Mouse (Mus musculus): ENCODE measurements around the gene Tmub1. TPM values are rescaled to one million over a fixed set of nuclear protein-coding genes. Genes with fewer than 3 reads are reported as not detected.

The Tmub1 gene
- polyA plus RNA-seq (2017; shearing (Covaris generic)), result 10 to 100 TPM; 50.9 to 68.9 (median 59.0) TPM

GRCm38 (mm10) chr5:24447624-24448298, at the start of gene Tmub1:
Tmub1 (minus strand) TSS chr5:24447854.
- ATAC-seq, result peak; percentile 68

GRCm38 (mm10) chr5:24496756-24497155, 49.1 kb upstream of the Tmub1 start:
- no peak for ATAC-seq

DNA sequence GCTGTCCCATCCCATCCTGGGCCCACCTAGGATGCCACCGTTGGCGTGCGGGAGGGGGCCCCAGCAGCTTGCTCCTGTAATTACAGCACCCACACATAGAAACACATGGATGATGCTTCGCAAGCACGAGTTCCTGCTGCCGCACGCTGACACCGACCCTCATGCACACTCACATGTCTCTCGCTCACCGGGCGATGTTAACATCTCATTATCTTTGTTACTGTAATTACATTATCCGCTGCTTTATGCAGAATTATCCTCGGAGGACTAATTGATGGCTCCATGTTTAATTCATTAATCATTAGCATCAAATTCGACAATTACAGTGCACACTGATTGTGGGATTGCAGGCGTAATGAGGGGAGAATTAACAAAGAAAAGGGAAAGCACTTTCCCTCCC, 47.4 kb upstream of the Tmub1 start:
- ATAC-seq, result no peak

- no peak for ATAC-seq
Observed at GRCm38 (mm10) chr5:24492546-24493285, 45.1 kb upstream of the Tmub1 start.

GRCm38 (mm10) chr5:24490413-24490920, 42.8 kb upstream of the Tmub1 start:
- no peak for ATAC-seq

DNA sequence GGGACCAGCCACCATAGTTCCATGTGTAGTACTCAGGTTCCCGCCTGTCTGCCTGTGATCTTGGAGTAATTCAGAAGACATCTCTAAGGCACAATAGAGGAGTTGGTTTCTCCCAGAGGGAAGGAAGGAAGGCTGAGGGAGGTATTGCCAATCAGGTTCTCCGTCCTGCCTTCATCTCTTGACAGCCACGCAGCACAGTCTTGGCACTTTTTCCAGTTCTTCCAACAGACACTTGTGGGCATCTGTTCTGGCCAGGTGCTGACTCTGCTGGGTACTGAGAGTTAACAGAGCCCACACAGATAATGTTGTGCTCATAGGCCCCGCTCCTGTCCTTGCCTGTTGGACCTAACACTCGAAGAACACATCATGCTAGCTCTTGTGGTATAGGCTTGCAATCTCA, 39.1 kb upstream of the Tmub1 start:
- no peak for ATAC-seq

DNA sequence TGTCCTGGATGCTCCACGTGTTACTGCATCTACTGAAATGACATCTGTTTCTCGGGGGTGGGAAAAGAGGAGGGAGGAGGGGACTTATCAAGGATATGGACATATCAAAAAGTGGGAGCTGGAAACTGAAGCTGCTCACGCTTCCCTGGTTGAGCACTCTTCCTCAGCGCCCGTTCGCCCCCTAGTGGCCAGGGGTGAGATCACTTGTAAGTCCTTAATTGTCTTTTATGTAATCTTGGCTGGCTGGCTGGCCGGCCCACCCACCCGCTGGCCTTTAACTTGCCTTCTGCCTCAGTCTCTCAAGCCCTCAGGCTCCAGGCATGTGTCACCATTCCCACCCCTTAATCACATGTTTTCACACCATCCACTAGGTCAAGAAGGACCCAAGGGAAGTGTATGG, 38.4 kb upstream of the Tmub1 start:
- ATAC-seq, result peak; percentile 57

GRCm38 (mm10) chr5:24484963-24485362, 37.3 kb upstream of the Tmub1 start:
- no peak for ATAC-seq

DNA sequence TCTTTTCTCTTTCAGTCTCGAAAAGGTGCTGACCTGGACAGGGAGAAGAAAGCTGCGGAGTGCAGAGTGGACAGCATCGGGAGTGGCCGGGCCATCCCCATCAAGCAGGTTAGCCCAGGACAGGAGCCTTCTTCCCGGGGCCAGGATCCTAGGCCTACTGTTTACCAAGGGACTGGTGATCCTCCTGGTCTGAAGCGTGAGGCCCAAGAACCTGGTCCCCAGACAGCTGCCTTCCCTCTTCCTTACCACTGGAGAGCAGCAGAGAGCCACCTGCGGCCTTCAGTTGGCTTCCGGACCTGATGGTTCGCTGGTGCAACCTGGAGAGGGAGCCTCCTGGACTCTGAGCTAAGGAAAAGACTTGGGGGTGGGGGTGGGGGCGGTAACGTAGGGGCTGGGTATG, 35.7 kb upstream of the Tmub1 start:
- ATAC-seq, result peak; percentile 75

GRCm38 (mm10) chr5:24482247-24483079, 34.8 kb upstream of the Tmub1 start:
- ATAC-seq, result no peak

DNA sequence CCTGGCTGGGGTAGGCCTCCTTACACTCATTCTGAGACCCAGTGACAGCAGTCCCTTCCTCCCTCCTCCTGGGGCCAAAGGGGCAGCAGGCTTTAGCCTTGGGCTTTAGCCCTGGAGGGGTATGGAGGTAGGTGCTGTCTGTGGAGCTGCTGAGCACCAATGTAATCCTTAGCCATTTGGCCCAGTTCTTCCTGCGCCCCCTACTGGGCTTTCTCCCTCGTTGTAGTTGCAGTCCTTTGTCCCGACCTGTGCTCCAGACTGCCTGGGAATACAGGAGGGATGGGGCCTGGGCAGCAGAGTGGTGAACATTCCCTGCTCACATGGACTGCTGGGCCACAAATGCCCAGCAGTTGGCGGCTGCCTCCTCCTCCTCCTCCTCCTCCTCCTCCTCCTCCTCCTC, 34.0 kb upstream of the Tmub1 start:
- ATAC-seq, result no peak

- no peak for ATAC-seq
Observed at GRCm38 (mm10) chr5:24477909-24478308, 30.3 kb upstream of the Tmub1 start.

- ATAC-seq, result no peak
Observed at GRCm38 (mm10) chr5:24475476-24476241, 28.0 kb upstream of the Tmub1 start.

DNA sequence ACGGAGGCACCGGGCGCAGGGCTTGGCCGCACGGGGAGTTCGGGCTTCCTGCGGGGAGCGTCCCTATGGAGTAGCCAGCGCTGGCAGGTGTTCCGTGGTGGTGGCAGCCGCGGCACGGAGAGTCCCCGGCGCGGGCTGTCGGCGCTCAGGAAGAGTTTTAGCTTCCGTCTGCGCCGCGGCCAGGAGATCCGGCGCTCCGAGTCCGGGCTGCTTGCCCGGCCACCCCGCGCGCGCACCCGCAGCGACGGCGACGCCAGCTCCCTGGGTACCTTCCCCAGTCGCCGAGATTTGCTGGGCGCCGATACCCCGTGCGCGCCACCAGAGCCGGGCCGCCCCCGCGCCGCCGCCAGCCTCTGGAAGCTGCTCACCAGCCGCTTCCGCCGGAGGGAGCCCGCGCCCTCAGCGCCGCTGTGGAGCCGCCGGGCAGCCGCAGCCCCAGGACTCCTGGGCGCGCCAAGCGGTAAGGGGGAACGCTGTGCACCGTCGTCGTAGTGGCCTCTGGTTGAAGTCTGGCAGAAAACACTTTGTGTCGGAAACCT, 27.1 kb upstream of the Tmub1 start:
- ATAC-seq, result peak; percentile 67

DNA sequence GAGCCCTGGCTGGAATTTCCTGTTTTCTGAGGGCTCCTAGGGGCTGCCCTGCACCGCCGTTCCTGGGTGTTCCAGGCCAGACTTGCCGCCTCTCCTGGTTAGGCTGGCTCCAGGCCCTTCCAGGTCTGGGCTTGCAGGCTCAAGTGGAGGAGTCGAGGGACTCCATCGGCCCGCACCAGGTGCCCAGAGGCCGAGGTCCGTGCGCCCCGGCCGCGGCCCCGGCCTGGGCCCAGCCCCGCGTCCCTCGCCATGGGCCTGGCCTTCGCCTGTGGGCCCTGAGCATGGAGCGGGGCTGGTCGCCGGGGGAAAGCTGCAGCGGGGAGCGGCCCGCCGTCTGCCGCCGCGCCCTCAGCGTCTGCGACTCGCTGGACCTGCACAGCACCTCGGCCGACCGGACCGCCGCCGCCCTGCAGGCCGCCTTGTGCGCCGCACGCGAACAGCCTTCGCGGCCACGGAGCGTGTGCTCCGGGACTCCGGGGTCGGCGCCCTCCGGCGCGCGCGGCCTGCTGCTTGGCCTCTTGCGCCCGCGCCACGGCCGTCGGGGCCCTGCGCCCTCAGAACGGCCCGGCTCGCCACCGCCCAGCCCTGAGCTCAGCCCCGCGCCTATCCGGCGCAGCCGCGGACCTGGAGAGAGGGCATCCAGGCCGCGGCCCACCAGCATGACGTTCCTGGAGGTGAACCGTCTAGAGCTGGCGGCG, 26.5 kb upstream of the Tmub1 start:
- ATAC-seq, result no peak

GRCm38 (mm10) chr5:24472884-24473619, 25.4 kb upstream of the Tmub1 start:
- ATAC-seq, result no peak

- ATAC-seq, result peak; percentile 67
Observed at GRCm38 (mm10) chr5:24470600-24470999, 22.9 kb upstream of the Tmub1 start.

DNA sequence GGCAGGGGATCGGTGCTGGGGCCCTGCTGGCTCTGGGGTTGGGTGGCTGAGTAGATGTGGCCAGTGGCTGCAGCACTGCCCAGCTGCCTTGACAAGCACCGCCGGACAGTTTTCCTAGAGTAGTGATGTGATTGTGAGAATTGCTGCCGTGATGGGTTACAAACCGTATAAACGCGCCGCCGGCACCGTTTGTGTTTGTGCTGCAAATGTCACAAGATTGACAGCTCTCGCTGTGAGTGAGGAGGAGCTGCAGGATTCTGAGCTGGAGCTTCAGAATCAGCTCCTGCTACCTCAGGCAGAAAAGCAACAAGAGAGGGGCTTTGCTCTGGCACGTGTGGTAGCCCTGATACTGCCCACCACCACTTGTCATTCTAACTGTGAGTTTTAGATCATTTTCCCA, 19.1 kb upstream of the Tmub1 start:
- no peak for ATAC-seq

GRCm38 (mm10) chr5:24455613-24456012, 8.0 kb upstream of the Tmub1 start:
- ATAC-seq, result no peak

DNA sequence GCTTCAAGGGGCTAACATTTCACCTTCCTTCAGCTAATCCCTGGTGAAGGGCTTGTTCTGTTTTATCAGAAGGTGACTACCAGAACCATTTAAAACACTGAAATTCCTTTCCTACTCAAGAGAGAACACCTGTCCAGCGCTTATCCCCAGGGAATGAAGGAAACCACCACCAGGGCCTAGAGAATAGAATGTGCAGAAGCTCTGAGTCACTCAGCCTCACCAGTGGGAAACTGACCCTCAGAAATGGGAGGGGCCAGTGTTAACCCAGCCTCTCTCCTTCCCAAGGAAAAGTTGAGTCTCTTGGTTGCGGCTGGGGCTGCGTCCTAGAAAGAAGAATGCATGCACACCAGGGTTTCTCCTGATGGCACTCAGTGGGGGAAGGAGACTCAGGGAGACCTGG, 7.4 kb upstream of the Tmub1 start:
- no peak for ATAC-seq

- no peak for ATAC-seq
Observed at GRCm38 (mm10) chr5:24453985-24454303, 6.3 kb upstream of the Tmub1 start.

Measured in inflammation-experienced regulatory T-cells, adult 6 months (primary cell).